Mouse (Mus musculus): ENCODE results near the gene P3h4.

P3h4 gene

GRCm38 (mm10) chr11:100414021-100414913, at the start of gene P3h4:
Gene P3h4 (minus strand): TSS chr11:100414836.
- peak; percentile 80 for ATAC-seq (ENCODE audit: low TSS enrichment)

- ATAC-seq (ENCODE audit: low TSS enrichment), result 0 out of 2 replicates have a peak, but pooled peaks have one; percentile 62
Observed at GRCm38 (mm10) chr11:100462699-100463098, 48.1 kb upstream of the P3h4 start.

GRCm38 (mm10) chr11:100457711-100458110, 43.1 kb upstream of the P3h4 start:
- ATAC-seq (ENCODE audit: low TSS enrichment), result no peak

DNA sequence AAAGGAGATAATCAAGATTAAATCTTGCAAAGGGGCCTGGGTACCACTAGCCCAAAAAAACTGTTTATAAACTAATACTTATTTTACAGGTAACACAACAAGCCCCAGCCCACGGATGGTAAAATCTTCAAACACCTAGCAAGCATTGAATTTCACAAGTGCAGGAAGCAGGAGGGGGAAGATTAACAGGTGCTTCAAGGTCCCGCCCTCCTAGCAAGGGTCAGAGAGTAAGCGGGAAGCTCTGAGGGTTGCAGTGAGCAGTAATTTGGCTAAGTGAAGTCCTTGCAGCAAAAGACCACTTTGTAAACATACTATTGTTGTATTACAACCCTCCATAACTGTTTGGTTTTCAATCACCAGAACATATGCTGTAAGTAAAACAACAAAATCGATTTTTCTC, 42.6 kb upstream of the P3h4 start:
- no peak for ATAC-seq (ENCODE audit: low TSS enrichment)

GRCm38 (mm10) chr11:100442625-100443024, 28.0 kb upstream of the P3h4 start:
- ATAC-seq (ENCODE audit: low TSS enrichment), result no peak

DNA sequence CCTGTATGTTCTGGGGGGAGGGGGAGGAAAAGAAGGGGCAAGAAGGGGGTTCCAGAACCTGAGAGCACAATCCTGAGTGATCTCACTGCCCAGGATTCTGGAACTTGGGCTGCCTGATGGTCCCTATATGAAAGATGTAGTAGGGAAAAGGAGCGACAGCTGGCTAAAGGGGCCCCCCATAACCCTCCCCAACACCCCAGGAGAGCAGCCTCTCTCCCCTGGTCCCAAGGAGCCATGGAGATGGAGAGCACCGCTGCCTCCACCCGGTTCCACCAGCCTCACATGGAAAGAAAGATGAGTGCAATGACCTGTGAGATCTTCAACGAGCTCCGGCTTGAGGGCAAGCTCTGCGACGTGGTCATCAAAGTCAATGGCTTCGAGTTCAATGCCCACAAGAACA, 27.2 kb upstream of the P3h4 start, which contains the start of the genes Nt5c3b and Klhl10:
Gene Nt5c3b (minus strand): TSS at position 12 of the 400 bp plus-strand sequence.
Gene Klhl10 (plus strand): TSS at position 121 of the 400 bp plus-strand sequence.
- ATAC-seq (ENCODE audit: low TSS enrichment), result no peak

GRCm38 (mm10) chr11:100440691-100441522, 26.3 kb upstream of the P3h4 start:
- peak; percentile 93 for ATAC-seq (ENCODE audit: low TSS enrichment)

- no peak for ATAC-seq (ENCODE audit: low TSS enrichment)
Observed at GRCm38 (mm10) chr11:100437901-100438300, 23.3 kb upstream of the P3h4 start.

DNA sequence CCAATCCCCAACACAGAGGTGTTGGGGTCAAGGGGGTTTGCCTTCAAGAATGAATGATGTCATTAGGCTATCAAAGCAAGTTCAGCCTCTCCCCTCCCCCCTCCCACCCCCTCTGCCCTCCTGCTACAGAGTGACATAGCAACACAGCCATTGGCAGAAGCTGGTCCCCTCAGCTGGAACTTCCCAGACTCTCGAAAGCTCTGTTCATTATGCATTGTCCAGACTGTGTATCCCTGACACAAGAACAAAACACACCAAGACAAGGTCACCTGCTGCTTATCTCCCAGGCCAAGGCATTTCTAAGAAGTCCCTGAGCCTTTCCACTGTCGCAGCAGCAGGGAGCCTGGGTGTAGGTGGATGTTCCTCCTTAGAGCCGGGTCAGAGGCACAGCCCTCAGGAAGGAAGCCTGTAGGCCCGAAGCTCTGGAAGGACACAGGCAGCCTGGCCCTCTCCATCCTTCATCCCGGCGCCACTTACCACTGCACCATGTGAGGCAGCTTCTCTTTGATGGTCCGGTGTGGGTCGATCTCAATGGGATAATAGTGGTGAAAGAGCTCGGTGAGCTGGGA, 21.1 kb upstream of the P3h4 start:
- ATAC-seq (ENCODE audit: low TSS enrichment), result no peak

- no peak for ATAC-seq (ENCODE audit: low TSS enrichment)
Observed at GRCm38 (mm10) chr11:100432002-100432401, 17.4 kb upstream of the P3h4 start.

DNA sequence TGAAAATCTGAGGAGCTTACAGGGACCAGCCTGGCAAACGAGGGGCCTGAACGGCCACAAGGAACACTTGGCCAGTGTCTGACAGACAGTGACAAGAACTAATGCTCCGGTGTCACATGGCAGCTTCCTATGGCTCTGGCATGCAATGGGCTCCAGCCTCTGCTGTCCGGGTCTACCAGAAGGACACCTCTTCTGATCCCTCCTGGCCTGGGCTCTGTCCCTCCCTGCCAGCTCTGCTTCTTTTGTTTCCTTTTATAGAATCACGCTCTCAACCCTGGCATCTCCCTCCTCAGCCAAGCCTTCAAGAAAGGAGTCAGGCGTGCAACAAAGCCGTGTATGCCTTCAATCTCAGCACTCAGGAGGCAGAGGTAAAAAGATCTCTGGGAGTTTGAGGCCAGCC, 15.4 kb upstream of the P3h4 start:
- no peak for ATAC-seq (ENCODE audit: low TSS enrichment)

DNA sequence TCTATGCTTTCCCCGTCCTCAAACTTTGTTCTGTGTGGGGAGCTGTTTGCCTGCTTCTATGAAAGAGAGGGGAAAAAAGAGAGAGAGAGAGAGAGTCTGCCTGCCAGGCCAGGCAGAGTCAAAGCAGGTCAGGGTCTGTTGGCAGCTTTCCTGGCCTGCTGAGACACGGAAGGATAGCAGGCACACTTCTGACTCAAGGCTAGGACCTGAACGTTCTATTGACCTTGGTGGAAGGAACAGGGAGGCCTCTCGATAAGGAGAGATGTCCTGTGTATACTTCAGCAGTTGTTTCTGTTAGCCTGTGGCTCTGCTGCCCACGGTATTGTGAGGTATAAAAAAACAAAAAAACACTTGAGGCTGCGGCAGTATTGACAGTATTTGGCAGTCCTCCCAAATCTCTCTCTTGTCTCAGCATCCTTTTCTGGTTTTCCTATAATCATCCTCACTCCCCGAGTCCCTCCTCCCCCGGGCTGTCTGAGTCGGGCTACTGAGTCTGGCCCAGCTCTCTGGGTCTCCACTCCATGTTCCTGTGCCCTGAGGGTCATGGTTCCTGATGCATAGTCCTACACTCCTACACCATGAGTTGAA, 14.1 kb upstream of the P3h4 start:
- ATAC-seq (ENCODE audit: low TSS enrichment), result peak; percentile 20; the same call in 1 of the 2 replicates

GRCm38 (mm10) chr11:100426820-100427219, 12.2 kb upstream of the P3h4 start:
- no peak for ATAC-seq (ENCODE audit: low TSS enrichment)

DNA sequence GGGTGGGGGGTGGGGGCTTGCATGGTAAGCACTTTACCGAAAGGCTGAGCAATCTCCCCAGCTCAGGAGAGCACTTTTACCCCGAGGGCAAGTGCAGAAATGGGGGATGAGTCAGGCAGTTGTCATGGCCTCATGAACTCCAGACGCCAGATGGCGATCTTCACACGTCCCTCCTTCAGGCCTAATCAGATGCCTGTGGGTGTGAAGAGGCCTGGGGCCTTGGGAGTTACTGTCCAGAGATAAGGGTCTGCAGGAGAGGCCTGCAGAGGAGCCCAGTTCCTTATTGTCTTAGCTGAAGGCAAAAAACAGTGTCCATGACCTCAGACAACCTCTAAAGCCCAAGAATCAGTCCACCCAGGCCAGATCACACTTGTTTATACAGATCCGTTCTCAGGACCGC, 11.2 kb upstream of the P3h4 start:
- no peak for ATAC-seq (ENCODE audit: low TSS enrichment)

GRCm38 (mm10) chr11:100423836-100424235, 9.2 kb upstream of the P3h4 start:
- no peak for ATAC-seq (ENCODE audit: low TSS enrichment)

DNA sequence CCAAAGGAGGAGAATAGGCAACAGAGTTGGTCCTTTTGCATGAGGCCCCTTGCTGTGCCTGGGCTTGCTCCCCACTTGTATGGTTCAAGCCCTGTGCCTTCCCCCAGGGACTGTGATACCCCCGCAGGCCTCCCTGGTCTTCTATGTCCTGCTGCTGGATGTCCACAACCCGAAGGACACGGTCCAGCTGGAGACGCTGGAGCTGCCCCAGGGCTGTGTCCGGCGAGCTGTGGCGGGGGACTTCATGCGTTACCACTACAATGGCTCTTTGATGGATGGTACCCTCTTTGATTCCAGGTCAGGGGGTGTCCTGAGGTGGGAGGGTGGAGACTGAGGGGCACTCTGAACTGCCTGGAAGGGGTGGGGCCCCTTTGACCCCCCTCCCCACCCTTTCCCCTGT, 6.9 kb upstream of the P3h4 start:
- no peak for ATAC-seq (ENCODE audit: low TSS enrichment)

DNA sequence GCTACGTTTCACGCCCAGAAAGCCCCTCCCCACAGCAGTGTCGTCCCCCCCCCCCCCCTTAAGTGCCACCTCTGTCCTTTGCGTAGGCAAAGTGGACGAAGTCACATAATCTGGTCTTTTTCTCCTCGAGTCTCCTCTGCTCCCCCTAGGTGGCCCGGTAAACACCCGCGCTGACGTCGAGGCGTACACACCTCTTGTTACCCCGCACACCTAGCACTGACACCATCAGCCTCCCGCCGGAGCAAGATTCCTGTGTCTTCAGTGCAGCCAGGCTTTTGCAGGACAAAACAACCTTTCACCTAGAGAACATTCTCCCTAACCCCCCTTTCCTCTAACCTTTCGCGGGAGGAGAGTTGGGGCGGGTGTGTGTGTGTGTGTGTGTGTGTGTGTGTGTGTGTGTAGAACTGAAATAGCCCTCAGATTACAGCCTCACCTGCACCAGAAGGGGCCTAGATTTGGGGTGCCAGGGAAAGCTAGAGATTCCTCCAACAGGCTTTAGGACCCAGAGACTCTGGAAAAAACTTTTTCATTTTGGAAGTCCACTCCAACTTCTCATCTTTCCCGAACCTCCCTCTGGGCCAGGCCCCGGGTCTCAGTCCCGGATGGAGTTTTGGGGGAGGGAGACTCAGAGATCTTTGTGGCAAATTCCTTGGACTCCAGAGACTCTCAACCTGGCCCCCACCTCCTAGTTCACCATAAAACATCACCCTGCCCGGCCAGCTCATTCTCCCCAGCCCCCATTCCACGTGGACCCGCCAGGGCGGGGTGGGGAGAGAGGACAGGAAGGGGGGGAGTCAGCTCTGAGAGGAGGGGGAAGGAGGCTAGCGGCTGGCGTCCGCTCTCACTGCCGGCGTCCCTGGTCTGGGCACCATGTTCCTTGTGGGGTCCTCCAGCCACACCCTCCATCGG, 532 bp upstream of the P3h4 start, which contains the start of gene Fkbp10:
Gene Fkbp10 (plus strand): TSS at position 784 of the 909 bp plus-strand sequence.
- ATAC-seq (ENCODE audit: low TSS enrichment), result no peak

- ATAC-seq (ENCODE audit: low TSS enrichment), result no peak
Observed at GRCm38 (mm10) chr11:100413541-100413940, 1.1 kb downstream of the P3h4 start.

DNA sequence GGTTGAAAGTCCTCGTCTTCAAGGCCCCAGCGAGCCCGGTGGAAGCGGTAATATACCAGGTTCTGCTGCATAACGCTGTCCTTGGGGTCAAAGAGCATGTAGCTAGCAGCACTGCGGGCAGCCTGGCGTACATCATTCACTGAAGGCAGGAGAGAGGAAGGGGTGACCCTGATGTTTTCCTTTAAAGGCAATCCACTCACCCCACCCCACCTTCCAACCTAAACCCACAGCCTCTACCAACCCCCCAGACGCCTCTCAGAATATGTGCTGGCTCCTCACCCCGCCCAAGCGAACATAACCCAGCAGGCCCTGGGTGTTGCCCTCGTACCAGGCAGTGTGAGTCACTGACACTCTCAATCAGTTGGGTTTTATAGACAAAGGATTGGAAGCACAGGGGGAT, 2.9 kb downstream of the P3h4 start:
- no peak for ATAC-seq (ENCODE audit: low TSS enrichment)

GRCm38 (mm10) chr11:100409686-100410085, 5.0 kb downstream of the P3h4 start:
- ATAC-seq (ENCODE audit: low TSS enrichment), result no peak
